Mouse (Mus musculus) layer of hippocampus, adult 8-10 months (tissue): ENCODE results near the gene Gns. TPM values are rescaled to one million over a fixed set of nuclear protein-coding genes. Genes with fewer than 3 reads are reported as not detected.

Experiments used
- DNase-seq, 2 experiments: peaks; one replicate each; pipeline ENCODE4 v3.0.0; 2022; ENCODE audit warnings: low spot score in 2 of 2
- total RNA-seq, 4 experiments: library from RNA; stranded (reverse); gene quantifications; 2 replicates each; pipeline ENCODE4 v1.2.4; 2022

The Gns gene
- total RNA-seq, 4 experiments from 2014 or later: 86.0 to 149 (median 114) TPM

GRCm38 (mm10) chr10:121429089-121429488, 64.2 kb downstream of the Gns start:
- DNase-seq: no peak

GRCm38 (mm10) chr10:121429581-121429980, 64.7 kb downstream of the Gns start:
- DNase-seq: no peak

- DNase-seq: no peak
Observed at GRCm38 (mm10) chr10:121429981-121430682, 65.2 kb downstream of the Gns start.

GRCm38 (mm10) chr10:121430764-121431540, 66.1 kb downstream of the Gns start:
- DNase-seq: no peak

GRCm38 (mm10) chr10:121432041-121432634, 67.2 kb downstream of the Gns start:
- no peak for DNase-seq

- no peak for DNase-seq
Observed at GRCm38 (mm10) chr10:121432635-121433280, 67.9 kb downstream of the Gns start.

GRCm38 (mm10) chr10:121434441-121435103, 69.7 kb downstream of the Gns start:
- no peak for DNase-seq

GRCm38 (mm10) chr10:121435546-121436257, 70.8 kb downstream of the Gns start:
- DNase-seq: no peak

- no peak for DNase-seq
Observed at GRCm38 (mm10) chr10:121436258-121436645, 71.4 kb downstream of the Gns start.

GRCm38 (mm10) chr10:121436693-121437092, 71.8 kb downstream of the Gns start:
- no peak for DNase-seq

- no peak for DNase-seq
Observed at GRCm38 (mm10) chr10:121438109-121438508, 73.2 kb downstream of the Gns start.

GRCm38 (mm10) chr10:121439310-121439731, 74.4 kb downstream of the Gns start:
- DNase-seq: no peak

- no peak for DNase-seq
Observed at GRCm38 (mm10) chr10:121443791-121444190, 78.9 kb downstream of the Gns start.

- DNase-seq: no peak
Observed at GRCm38 (mm10) chr10:121444198-121444597, 79.3 kb downstream of the Gns start.

- no peak for DNase-seq
Observed at GRCm38 (mm10) chr10:121445808-121446207, 80.9 kb downstream of the Gns start.

Other genes starting within 250 kb of the Gns start
- gene Tbc1d30, start 13.8 kb upstream of the Gns start, total RNA-seq: 10 to 100 TPM; 38.6 to 44.0 (median 40.6) TPM
- 10 to 100 TPM in 3 of 4 experiments, 1 to 10 TPM in 1; 9.3 to 20.4 (median 15.3) TPM for gene Rassf3, start 111.3 kb downstream of the Gns start, total RNA-seq
- gene Tbk1, start 221.7 kb downstream of the Gns start, total RNA-seq: 10 to 100 TPM; 51.3 to 64.1 (median 54.2) TPM